Mouse (Mus musculus) brain, embryonic 14.5 days (tissue): ENCODE results near the gene Tm6sf2.

ENCODE experiments used
- CTCF ChIP-seq: fragments of 200-500 bp; IDR thresholded peaks from 2 replicates; pipeline ENCODE4 v1.5.1; 2012; ENCODE audit warnings: inconsistent platforms, mild to moderate bottlenecking, moderate library complexity, borderline replicate concordance; ENCODE audit not compliant: insufficient read depth, insufficient read length; ENCODE audit errors: extremely low read depth
- POLR2A ChIP-seq: fragments of 200-500 bp; IDR thresholded peaks from 2 replicates; pipeline ENCODE4 v1.6.1; 2012; ENCODE audit warnings: mild to moderate bottlenecking, inconsistent platforms, borderline replicate concordance; ENCODE audit not compliant: poor library complexity, insufficient read depth, insufficient read length, severe bottlenecking; ENCODE audit errors: extremely low read depth

- TF ChIP-seq POLR2A (no peak), CTCF (no peak)
Measured at GRCm38 (mm10) chr8:70112401-70113016, 39.8 kb downstream of the Tm6sf2 start.
